Mouse (Mus musculus) CH12.LX (cell line): ENCODE data around the gene Cby1.

Experiments used
- CHD2 ChIP-seq: IDR thresholded peaks from 2 replicates; pipeline ENCODE4 v1.6.1; 2011; ENCODE audit warnings: low read length, improper control_type of control experiment
- EP300 ChIP-seq: IDR thresholded peaks from 2 replicates; pipeline ENCODE4 v1.6.1; 2011; ENCODE audit warnings: low read length, improper control_type of control experiment
- MYC ChIP-seq: IDR thresholded peaks from 2 replicates; pipeline ENCODE4 v1.6.1; 2011; ENCODE audit warnings: low read depth, mild to moderate bottlenecking, improper control_type of control experiment, low read length
- POLR2A ChIP-seq: IDR thresholded peaks from 2 replicates; pipeline ENCODE4 v1.6.1; 2011; ENCODE audit warnings: low read depth, mild to moderate bottlenecking, improper control_type of control experiment, low read length
- USF1 ChIP-seq: IDR thresholded peaks from 2 replicates; pipeline ENCODE4 v1.6.1; 2014; ENCODE audit warnings: low read depth, mild to moderate bottlenecking, inconsistent platforms, low read length, improper control_type of control experiment
- USF2 ChIP-seq: conservative IDR thresholded peaks from 2 replicates; pipeline ENCODE4 v1.6.1; 2011; ENCODE audit warnings: low read depth, low read length, improper control_type of control experiment
- ZNF384 ChIP-seq: IDR thresholded peaks from 2 replicates; pipeline ENCODE4 v1.6.1; 2012; ENCODE audit warnings: low read depth, low read length, improper control_type of control experiment, inconsistent platforms

- TF ChIP-seq ZNF384 (no peak), CHD2 (no peak), EP300 (no peak), USF1 (no peak), USF2 (no peak), POLR2A (no peak), MYC (no peak)
These were observed 1.0 kb upstream of the Cby1 start for GRCm38 (mm10) chr15:79657837-79658530.
